Mouse (Mus musculus): ENCODE measurements at regions not wholly inside any gene's neighbourhood (a gene's known extent, or its start where the extent isn't known, plus 50 kb on each side); places are given as distances from the start of the nearest gene placed in this dataset.
A peak's percentile ranks its signal among the peaks of the same experiment; 100 is the strongest.

- Histone ChIP-seq H3K9ac (ENCODE audit: insufficient read depth, low read depth, low read length, poor library complexity, severe bottlenecking) (no peak overlapping the region), H3K27ac (ENCODE audit: insufficient read depth, low read depth, low read length, poor library complexity, severe bottlenecking) (no peak overlapping the region), H3K36me3 (ENCODE audit: control insufficient read depth, insufficient read depth, low read length, poor library complexity, severe bottlenecking) (no peaks in the 10 kb centered on the region), H3K4me1 (ENCODE audit: control insufficient read depth in 2 of 2, insufficient read depth in 2 of 2, low read length in 2 of 2, poor library complexity in 1 of 2) (no peaks in the 10 kb centered on the region), H3K4me3 (ENCODE audit: insufficient read depth in 1 of 2, low read depth in 1 of 2, low read length in 2 of 2, poor library complexity in 1 of 2, severe bottlenecking in 1 of 2) (no peak overlapping the region), H3K9me3 (ENCODE audit: control insufficient read depth, insufficient read depth, low read depth, low read length) (no peaks in the 10 kb centered on the region)
- in situ Hi-C loops (cut with MboI; ENCODE audit: low sequenced_read_pairs in 2 of 2, unreplicated experiment in 2 of 2) = no loop called here
- DNase-seq (ENCODE audit: low read depth, low spot score) = no peak
- TF ChIP-seq MAFK (IDR thresholded peaks at IDR 0.05; ENCODE audit: insufficient read depth, low read depth, low read length) = no peak
- no peak for TF ChIP-seq ZNF384 (IDR thresholded peaks at IDR 0.05; ENCODE audit: low read depth, low read length)
- TF ChIP-seq HCFC1 (IDR thresholded peaks at IDR 0.05; ENCODE audit: borderline replicate concordance, insufficient read depth, low read length) = no peak
- no peak for TF ChIP-seq ZC3H11A (IDR thresholded peaks at IDR 0.05; ENCODE audit: borderline replicate concordance, low read depth, low read length)
- no peak for TF ChIP-seq CHD2 (IDR thresholded peaks at IDR 0.05; ENCODE audit: low read depth, low read length)
These were observed 124.1 kb upstream of the Commd3 start for GRCm38 (mm10) chr2:18547964-18548643.

GRCm38 (mm10) chr2:18524387-18524786, 131.8 kb upstream of the Dnajc1 start:
- in situ Hi-C loops (cut with MboI; ENCODE audit: low sequenced_read_pairs in 2 of 2, unreplicated experiment in 2 of 2) = no loop called here
- H3K36me3 ChIP-seq (ENCODE audit: control insufficient read depth, insufficient read depth, low read length, poor library complexity, severe bottlenecking) = no peaks in the 10 kb centered on the region
- H3K9me3 ChIP-seq (ENCODE audit: control insufficient read depth, insufficient read depth, low read depth, low read length) = no peaks in the 10 kb centered on the region
- no peak overlapping the region for H3K4me3 ChIP-seq (ENCODE audit: insufficient read depth in 1 of 2, low read depth in 1 of 2, low read length in 2 of 2, poor library complexity in 1 of 2, severe bottlenecking in 1 of 2)
- H3K4me1 ChIP-seq (ENCODE audit: control insufficient read depth in 2 of 2, insufficient read depth in 2 of 2, low read length in 2 of 2, poor library complexity in 1 of 2) = no peaks in the 10 kb centered on the region
- no peak overlapping the region for H3K9ac ChIP-seq (ENCODE audit: insufficient read depth, low read depth, low read length, poor library complexity, severe bottlenecking)
- DNase-seq (ENCODE audit: low read depth, low spot score) = no peak
- H3K27ac ChIP-seq (ENCODE audit: insufficient read depth, low read depth, low read length, poor library complexity, severe bottlenecking) = no peak overlapping the region
- TF ChIP-seq ZC3H11A (IDR thresholded peaks at IDR 0.05; ENCODE audit: borderline replicate concordance, low read depth, low read length) = no peak
- no peak for TF ChIP-seq HCFC1 (IDR thresholded peaks at IDR 0.05; ENCODE audit: borderline replicate concordance, insufficient read depth, low read length)
- TF ChIP-seq CHD2 (IDR thresholded peaks at IDR 0.05; ENCODE audit: low read depth, low read length) = no peak
- TF ChIP-seq MAFK (IDR thresholded peaks at IDR 0.05; ENCODE audit: insufficient read depth, low read depth, low read length) = no peak
- no peak for TF ChIP-seq ZNF384 (IDR thresholded peaks at IDR 0.05; ENCODE audit: low read depth, low read length)

GRCm38 (mm10) chr2:18523911-18524310, 131.3 kb upstream of the Dnajc1 start:
- no peaks in the 10 kb centered on the region for H3K4me1 ChIP-seq (ENCODE audit: control insufficient read depth in 2 of 2, insufficient read depth in 2 of 2, low read length in 2 of 2, poor library complexity in 1 of 2)
- in situ Hi-C loops (cut with MboI; ENCODE audit: low sequenced_read_pairs in 2 of 2, unreplicated experiment in 2 of 2) = no loop called here
- H3K27ac ChIP-seq (ENCODE audit: insufficient read depth, low read depth, low read length, poor library complexity, severe bottlenecking) = no peak overlapping the region
- no peak for DNase-seq (ENCODE audit: low read depth, low spot score)
- no peaks in the 10 kb centered on the region for H3K36me3 ChIP-seq (ENCODE audit: control insufficient read depth, insufficient read depth, low read length, poor library complexity, severe bottlenecking)
- no peak overlapping the region for H3K4me3 ChIP-seq (ENCODE audit: insufficient read depth in 1 of 2, low read depth in 1 of 2, low read length in 2 of 2, poor library complexity in 1 of 2, severe bottlenecking in 1 of 2)
- no peak for TF ChIP-seq MAFK (IDR thresholded peaks at IDR 0.05; ENCODE audit: insufficient read depth, low read depth, low read length)
- no peak for TF ChIP-seq CHD2 (IDR thresholded peaks at IDR 0.05; ENCODE audit: low read depth, low read length)
- no peak overlapping the region for H3K9ac ChIP-seq (ENCODE audit: insufficient read depth, low read depth, low read length, poor library complexity, severe bottlenecking)
- H3K9me3 ChIP-seq (ENCODE audit: control insufficient read depth, insufficient read depth, low read depth, low read length) = no peaks in the 10 kb centered on the region

- peak; percentile 29 for DNase-seq (ENCODE audit: low read depth, low spot score)
- Histone ChIP-seq H3K9ac (ENCODE audit: insufficient read depth, low read depth, low read length, poor library complexity, severe bottlenecking) (no peak overlapping the region), H3K4me3 (ENCODE audit: insufficient read depth in 1 of 2, low read depth in 1 of 2, low read length in 2 of 2, poor library complexity in 1 of 2, severe bottlenecking in 1 of 2) (no peak overlapping the region), H3K36me3 (ENCODE audit: control insufficient read depth, insufficient read depth, low read length, poor library complexity, severe bottlenecking) (no peaks in the 10 kb centered on the region), H3K9me3 (ENCODE audit: control insufficient read depth, insufficient read depth, low read depth, low read length) (no peaks in the 10 kb centered on the region), H3K4me1 (ENCODE audit: control insufficient read depth in 2 of 2, insufficient read depth in 2 of 2, low read length in 2 of 2, poor library complexity in 1 of 2) (peaks cover 2 to 5% of the 10 kb centered on the region in 2 experiments; a peak in 1 of 4 replicates), H3K27ac (ENCODE audit: insufficient read depth, low read depth, low read length, poor library complexity, severe bottlenecking) (no peak overlapping the region)
- in situ Hi-C loops (cut with MboI; ENCODE audit: low sequenced_read_pairs in 2 of 2, unreplicated experiment in 2 of 2) = no loop called here
- peak; percentile 27; the same call in 1 of the 2 replicates for TF ChIP-seq ZC3H11A (IDR thresholded peaks at IDR 0.05; ENCODE audit: borderline replicate concordance, low read depth, low read length)
- no peak for TF ChIP-seq HCFC1 (IDR thresholded peaks at IDR 0.05; ENCODE audit: borderline replicate concordance, insufficient read depth, low read length)
These were observed 120.8 kb upstream of the Dnajc1 start for GRCm38 (mm10) chr2:18513435-18513834.

GRCm38 (mm10) chr2:18509317-18509716, 116.7 kb upstream of the Dnajc1 start:
- H3K9me3 ChIP-seq (ENCODE audit: control insufficient read depth, insufficient read depth, low read depth, low read length) = no peaks in the 10 kb centered on the region
- in situ Hi-C loops (cut with MboI; ENCODE audit: low sequenced_read_pairs in 2 of 2, unreplicated experiment in 2 of 2) = no loop called here
- no peaks in the 10 kb centered on the region for H3K4me1 ChIP-seq (ENCODE audit: control insufficient read depth in 2 of 2, insufficient read depth in 2 of 2, low read length in 2 of 2, poor library complexity in 1 of 2)
- H3K36me3 ChIP-seq (ENCODE audit: control insufficient read depth, insufficient read depth, low read length, poor library complexity, severe bottlenecking) = no peaks in the 10 kb centered on the region
- TF ChIP-seq ZNF384 (IDR thresholded peaks at IDR 0.05; ENCODE audit: low read depth, low read length) (no peak), HCFC1 (IDR thresholded peaks at IDR 0.05; ENCODE audit: borderline replicate concordance, insufficient read depth, low read length) (no peak), ZC3H11A (IDR thresholded peaks at IDR 0.05; ENCODE audit: borderline replicate concordance, low read depth, low read length) (no peak), MAFK (IDR thresholded peaks at IDR 0.05; ENCODE audit: insufficient read depth, low read depth, low read length) (no peak), CHD2 (IDR thresholded peaks at IDR 0.05; ENCODE audit: low read depth, low read length) (no peak)
- H3K27ac ChIP-seq (ENCODE audit: insufficient read depth, low read depth, low read length, poor library complexity, severe bottlenecking) = no peak overlapping the region
- no peak for DNase-seq (ENCODE audit: low read depth, low spot score)
- H3K9ac ChIP-seq (ENCODE audit: insufficient read depth, low read depth, low read length, poor library complexity, severe bottlenecking) = no peak overlapping the region
- no peak overlapping the region for H3K4me3 ChIP-seq (ENCODE audit: insufficient read depth in 1 of 2, low read depth in 1 of 2, low read length in 2 of 2, poor library complexity in 1 of 2, severe bottlenecking in 1 of 2)
